Mouse (Mus musculus): ENCODE data around the gene Sergef. TPM values are rescaled to one million over a fixed set of nuclear protein-coding genes. Genes with fewer than 3 reads are reported as not detected.

The Sergef gene
- polyA plus RNA-seq, 2 experiments = 3.3 to 5.5 TPM

DNA sequence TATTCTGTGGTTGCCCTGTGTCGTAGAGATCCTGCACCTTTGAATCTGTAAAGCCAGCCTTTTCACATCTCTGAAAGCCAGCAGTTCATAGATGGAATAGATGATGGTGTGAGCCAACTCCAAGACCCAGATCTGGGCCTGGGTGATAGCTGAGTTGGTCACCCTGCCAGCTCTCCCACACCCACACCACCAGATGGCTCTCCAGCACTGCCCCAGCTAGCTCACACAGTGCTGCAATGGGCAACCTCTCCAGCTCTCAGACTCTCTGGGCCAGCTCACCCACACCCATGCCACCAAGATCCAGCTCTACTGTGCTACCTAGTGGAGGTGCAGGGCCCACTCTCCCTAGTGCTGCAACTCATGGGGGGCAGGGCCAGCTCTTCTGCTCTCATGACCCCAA is 3.6 kb upstream of the Sergef start:
- Histone ChIP-seq H3K4me2 (ENCODE audit: low read depth) (no peak overlapping the region), H3K27ac (no peak overlapping the region), H3K9me3 (ENCODE audit: control insufficient read depth, low read length) (no peaks in the 10 kb centered on the region), H3K9ac (replicated peaks) (no peak overlapping the region), H3K36me3 (replicated peaks; ENCODE audit: control insufficient read depth, insufficient read depth, low read depth) (no peaks in the 10 kb centered on the region), H3K27me3 (ENCODE audit: control insufficient read depth, insufficient read depth, low read length) (no peaks in the 10 kb centered on the region; the same call in 1 of the 2 replicates), H3K4me3 (ENCODE audit: insufficient read depth in 1 of 2, low read depth in 2 of 2, low read length in 2 of 2) (no peak overlapping the region), H3K4me1 (replicated peaks; ENCODE audit: control insufficient read depth in 2 of 2, insufficient read depth in 2 of 2, low read length in 1 of 2) (peaks cover 0 to 5% of the 10 kb centered on the region in 2 experiments; a peak in 2 of 4 replicates)
- peak; percentile 42 for TF ChIP-seq CTCF (IDR thresholded peaks at IDR 0.05; ENCODE audit: low read depth)
- TF ChIP-seq EP300 (IDR thresholded peaks at IDR 0.05; ENCODE audit: low read depth) = no peak
- ATAC-seq (ENCODE audit: insufficient read depth) (no peak), DNase-seq (ENCODE audit: low read depth in 3 of 3, low spot score in 3 of 3) (no peak)
- 42% methylated on average over 1 of the region's 1 CpGs for WGBS (ENCODE audit: insufficient replicate concordance)

DNA sequence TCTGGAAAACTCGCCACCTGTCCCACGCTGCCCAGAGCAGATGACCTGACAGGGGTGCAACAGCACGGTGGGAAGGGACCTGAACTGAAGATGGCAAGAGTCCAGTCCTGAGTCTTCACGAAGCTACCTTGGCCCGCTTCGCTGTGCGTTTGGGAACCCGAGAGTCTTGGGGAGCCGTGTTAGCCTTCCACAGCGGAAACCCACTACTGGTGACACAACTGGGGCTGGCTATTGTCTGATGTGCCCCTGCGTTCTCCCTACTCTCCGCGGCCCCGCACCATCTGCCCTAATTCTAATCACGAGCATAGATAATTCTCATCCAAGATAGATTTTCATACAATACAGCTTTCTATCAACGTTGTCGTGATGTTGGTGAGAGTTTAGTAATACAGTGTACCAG is 455 bp upstream of the Sergef start:
- Histone ChIP-seq H3K9ac (replicated peaks) (no peak overlapping the region), H3K9me3 (ENCODE audit: control insufficient read depth, low read length) (no peaks in the 10 kb centered on the region), H3K27ac (no peak overlapping the region), H3K36me3 (replicated peaks; ENCODE audit: control insufficient read depth, insufficient read depth, low read depth) (no peaks in the 10 kb centered on the region), H3K4me2 (ENCODE audit: low read depth) (peak overlapping the region; percentile 83), H3K4me1 (replicated peaks; ENCODE audit: control insufficient read depth in 2 of 2, insufficient read depth in 2 of 2, low read length in 1 of 2) (peaks cover 0 to 5% of the 10 kb centered on the region in 2 experiments; a peak in 2 of 4 replicates), H3K27me3 (ENCODE audit: control insufficient read depth, insufficient read depth, low read length) (no peaks in the 10 kb centered on the region; the same call in 1 of the 2 replicates), H3K4me3 (ENCODE audit: insufficient read depth in 1 of 2, low read depth in 2 of 2, low read length in 2 of 2) (peak overlapping the region; percentile 32 to 70)
- ATAC-seq (ENCODE audit: insufficient read depth) (no peak), DNase-seq (ENCODE audit: low read depth in 3 of 3, low spot score in 3 of 3) (no peak)
- 14% methylated on average over 17 of the region's 17 CpGs for WGBS (ENCODE audit: insufficient replicate concordance)
- TF ChIP-seq CTCF (IDR thresholded peaks at IDR 0.05; ENCODE audit: low read depth) = no peak
- TF ChIP-seq EP300 (IDR thresholded peaks at IDR 0.05; ENCODE audit: low read depth) = no peak

DNA sequence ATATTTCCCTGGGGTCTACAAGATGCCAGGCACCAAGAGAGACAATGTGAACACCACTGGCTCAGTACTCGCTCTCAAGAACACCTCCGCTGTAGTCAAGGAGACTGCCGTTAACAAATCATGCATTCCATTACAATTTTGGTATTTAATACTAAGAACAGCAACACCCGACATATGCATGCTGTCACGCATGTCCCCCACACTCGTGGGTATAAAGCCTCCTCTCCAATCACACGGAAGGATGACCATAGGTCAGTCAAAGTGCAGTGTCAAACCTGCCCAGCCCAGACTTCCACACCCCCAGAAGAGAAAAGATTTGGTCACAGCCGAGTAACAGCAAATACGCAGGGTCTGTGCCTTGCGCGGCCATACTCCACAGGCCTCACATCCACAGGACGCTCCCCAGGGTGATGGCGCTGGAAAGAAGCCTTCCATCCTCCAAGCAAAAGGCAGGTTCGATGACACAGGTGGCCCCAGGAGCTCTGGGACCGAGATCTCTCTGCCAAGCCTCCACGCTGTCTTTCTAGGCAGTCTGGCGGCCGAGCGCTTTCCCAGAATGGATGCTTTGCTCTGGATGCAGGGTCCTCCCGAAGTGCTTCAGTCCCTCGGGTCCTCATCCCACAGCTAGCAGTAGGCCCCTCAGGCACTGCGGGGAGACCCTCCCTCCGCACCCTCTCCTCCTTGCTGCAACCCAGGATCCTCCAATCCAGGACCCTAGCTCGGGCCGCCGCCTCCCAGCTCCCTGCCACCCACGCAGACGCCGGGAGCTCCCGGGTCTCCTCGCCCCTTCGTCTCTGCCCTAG is 517 bp downstream of the Sergef start:
- Histone ChIP-seq H3K4me1 (replicated peaks; ENCODE audit: control insufficient read depth in 2 of 2, insufficient read depth in 2 of 2, low read length in 1 of 2) (peaks cover 0 to 5% of the 10 kb centered on the region in 2 experiments; a peak in 2 of 4 replicates), H3K4me2 (ENCODE audit: low read depth) (peak overlapping the region; percentile 83), H3K4me3 (ENCODE audit: insufficient read depth in 1 of 2, low read depth in 2 of 2, low read length in 2 of 2) (peak overlapping the region; percentile 64 to 70), H3K36me3 (replicated peaks; ENCODE audit: control insufficient read depth, insufficient read depth, low read depth) (no peaks in the 10 kb centered on the region), H3K27ac (no peak overlapping the region), H3K9ac (replicated peaks) (peak overlapping the region; percentile 69), H3K27me3 (ENCODE audit: control insufficient read depth, insufficient read depth, low read length) (no peaks in the 10 kb centered on the region; the same call in 1 of the 2 replicates), H3K9me3 (ENCODE audit: control insufficient read depth, low read length) (no peaks in the 10 kb centered on the region)
- 14% methylated on average over 32 of the region's 32 CpGs for WGBS (ENCODE audit: insufficient replicate concordance)
- no peak; the same call in none of the 2 replicates for ATAC-seq (ENCODE audit: insufficient read depth)
- DNase-seq (ENCODE audit: low read depth in 3 of 3, low spot score in 3 of 3) = no peak
- TF ChIP-seq CTCF (IDR thresholded peaks at IDR 0.05; ENCODE audit: low read depth) (no peak), EP300 (IDR thresholded peaks at IDR 0.05; ENCODE audit: low read depth) (no peak)

DNA sequence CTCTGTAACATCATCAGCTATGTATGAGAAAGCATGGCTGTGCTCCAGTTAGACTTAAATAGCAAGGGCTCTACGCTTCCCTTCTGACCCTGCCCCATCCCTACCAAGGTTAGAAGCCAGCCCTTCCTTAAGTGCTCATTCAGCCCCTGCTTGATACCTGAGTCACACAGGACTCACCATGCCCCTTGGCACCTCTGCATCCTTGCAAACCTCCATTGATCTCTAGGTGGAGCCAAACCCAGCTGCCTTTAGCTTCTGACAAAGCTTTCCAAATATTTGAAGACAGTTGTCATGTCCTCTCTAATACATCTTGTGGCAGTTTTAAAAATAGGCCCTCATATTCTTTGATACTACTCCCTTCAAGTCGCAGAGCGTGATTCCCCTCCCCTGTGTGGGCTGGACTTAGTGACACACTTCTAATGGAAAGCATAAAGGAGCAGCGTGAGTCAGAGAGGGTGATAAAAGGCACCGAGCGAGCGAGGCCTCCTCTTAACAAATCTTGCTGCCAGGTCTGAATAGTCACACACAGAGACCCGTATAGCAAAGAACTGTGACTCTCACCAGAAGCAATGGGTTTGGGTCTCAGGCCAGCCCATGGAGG is 11.1 kb downstream of the Sergef start:
- Histone ChIP-seq H3K9ac (replicated peaks) (no peak overlapping the region), H3K27me3 (ENCODE audit: control insufficient read depth, insufficient read depth, low read length) (no peaks in the 10 kb centered on the region), H3K27ac (no peak overlapping the region), H3K4me2 (ENCODE audit: low read depth) (no peak overlapping the region), H3K4me3 (ENCODE audit: insufficient read depth in 1 of 2, low read depth in 2 of 2, low read length in 2 of 2) (no peak overlapping the region), H3K9me3 (ENCODE audit: control insufficient read depth, low read length) (no peaks in the 10 kb centered on the region), H3K4me1 (replicated peaks; ENCODE audit: control insufficient read depth in 2 of 2, insufficient read depth in 2 of 2, low read length in 1 of 2) (no peaks in the 10 kb centered on the region; a peak in 1 of 4 replicates), H3K36me3 (replicated peaks; ENCODE audit: control insufficient read depth, insufficient read depth, low read depth) (no peaks in the 10 kb centered on the region)
- TF ChIP-seq CTCF (IDR thresholded peaks at IDR 0.05; ENCODE audit: low read depth) (no peak), EP300 (IDR thresholded peaks at IDR 0.05; ENCODE audit: low read depth) (no peak)
- ATAC-seq (ENCODE audit: insufficient read depth) = no peak
- WGBS (ENCODE audit: insufficient replicate concordance) = 76% methylated on average over 8 of the region's 8 CpGs
- DNase-seq (ENCODE audit: low read depth in 3 of 3, low spot score in 3 of 3) = no peak

DNA sequence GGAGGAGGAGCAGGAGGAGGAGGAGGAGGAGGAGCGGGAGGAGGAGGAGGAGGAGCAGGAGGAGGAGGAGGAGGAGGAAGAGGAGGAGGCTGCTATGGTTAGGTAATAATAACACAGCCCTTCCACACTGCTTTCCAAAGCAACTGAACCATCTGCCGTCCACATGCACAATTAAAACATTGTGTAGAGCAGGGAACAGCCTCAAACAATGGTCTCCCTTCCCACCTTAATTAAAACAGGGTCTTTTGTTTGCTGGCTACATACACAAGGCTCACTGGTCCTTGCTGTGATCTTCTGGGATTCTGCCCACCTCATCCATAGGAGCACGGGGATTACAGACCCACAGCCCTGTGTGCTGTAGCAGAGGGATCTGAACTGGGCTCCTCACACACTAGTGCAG is 15.6 kb downstream of the Sergef start:
- H3K9ac ChIP-seq (replicated peaks) = no peak overlapping the region
- WGBS (ENCODE audit: insufficient replicate concordance) = 58% methylated on average over 2 of the region's 3 CpGs
- DNase-seq (ENCODE audit: low read depth in 3 of 3, low spot score in 3 of 3) = no peak

More for the DNA sequence above, 15.6 kb downstream of the Sergef start:
- H3K4me1 ChIP-seq (replicated peaks; ENCODE audit: control insufficient read depth in 2 of 2, insufficient read depth in 2 of 2, low read length in 1 of 2) = no peaks in the 10 kb centered on the region
- no peak overlapping the region for H3K4me3 ChIP-seq (ENCODE audit: insufficient read depth in 1 of 2, low read depth in 2 of 2, low read length in 2 of 2)
- H3K36me3 ChIP-seq (replicated peaks; ENCODE audit: control insufficient read depth, insufficient read depth, low read depth) = no peaks in the 10 kb centered on the region
- H3K27me3 ChIP-seq (ENCODE audit: control insufficient read depth, insufficient read depth, low read length) = no peaks in the 10 kb centered on the region
- no peak overlapping the region for H3K4me2 ChIP-seq (ENCODE audit: low read depth)
- H3K27ac ChIP-seq = no peak overlapping the region
- H3K9me3 ChIP-seq (ENCODE audit: control insufficient read depth, low read length) = no peaks in the 10 kb centered on the region
- TF ChIP-seq CTCF (IDR thresholded peaks at IDR 0.05; ENCODE audit: low read depth) (no peak), EP300 (IDR thresholded peaks at IDR 0.05; ENCODE audit: low read depth) (no peak)
- ATAC-seq (ENCODE audit: insufficient read depth) = no peak

All from liver, embryonic 14.5 days (tissue).